Mouse (Mus musculus) small intestine, adult 2 months (tissue): ENCODE measurements around the gene Dock4.

Source experiments
- CTCF ChIP-seq: fragments of 200-500 bp; IDR thresholded peaks from 2 replicates; pipeline ENCODE4 v1.5.1; 2012; ENCODE audit warnings: low read depth, mild to moderate bottlenecking, control low read depth, inconsistent platforms, low read length, moderate library complexity, mixed read lengths; ENCODE audit not compliant: insufficient replicate concordance, insufficient read length; ENCODE audit errors: extremely low read depth
- POLR2A ChIP-seq: fragments of 200-500 bp; IDR thresholded peaks from 2 replicates; pipeline ENCODE4 v1.6.1; 2012; ENCODE audit warnings: low read depth, mild to moderate bottlenecking, control low read depth, inconsistent platforms, low read length, moderate library complexity

DNA sequence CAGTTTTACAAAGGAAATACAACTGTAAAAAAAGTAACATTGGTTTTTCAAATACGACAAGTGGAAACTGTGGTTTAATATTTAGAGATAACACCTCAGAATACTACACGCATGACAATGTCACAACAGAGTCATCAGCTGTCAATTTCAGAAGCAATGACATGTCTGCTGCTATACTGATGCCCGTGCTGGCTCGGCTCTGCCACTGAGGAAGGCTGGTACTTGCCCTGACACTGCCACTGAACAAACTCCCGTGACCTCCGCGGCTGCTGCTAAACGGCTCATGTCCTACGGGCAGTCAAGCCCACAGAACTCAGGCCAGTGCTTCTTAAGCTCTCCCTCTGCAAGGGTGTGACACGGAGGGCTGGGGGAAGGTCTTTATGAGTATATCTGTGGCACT is 18.1 kb upstream of the Dock4 start:
- TF ChIP-seq POLR2A: no peak
- no peak for TF ChIP-seq CTCF
